Mouse (Mus musculus) gastrocnemius, postnatal 36 days (tissue): ENCODE results near the gene Stambpl1. TPM values are rescaled to one million over a fixed set of nuclear protein-coding genes. Genes with fewer than 3 reads are reported as not detected.
A peak's percentile ranks its signal among the peaks of the same experiment; 100 is the strongest.

ENCODE experiments used
- DNase-seq, 2 experiments: peaks; one replicate each; pipeline ENCODE4 v3.0.0; 2022
- intact Hi-C: fragments of 180-260 bp; cut with DNase I; formaldehyde crosslinking; loops from one replicate; pipeline ENCODE4 v1.15.1; 2025
- total RNA-seq, 2 experiments: library from RNA; stranded (reverse); gene quantifications; 2 replicates each; pipeline ENCODE4 v1.2.3; 2021

The Stambpl1 gene
- total RNA-seq, 2 experiments from 2014 or later = 0.79 TPM

DNA sequence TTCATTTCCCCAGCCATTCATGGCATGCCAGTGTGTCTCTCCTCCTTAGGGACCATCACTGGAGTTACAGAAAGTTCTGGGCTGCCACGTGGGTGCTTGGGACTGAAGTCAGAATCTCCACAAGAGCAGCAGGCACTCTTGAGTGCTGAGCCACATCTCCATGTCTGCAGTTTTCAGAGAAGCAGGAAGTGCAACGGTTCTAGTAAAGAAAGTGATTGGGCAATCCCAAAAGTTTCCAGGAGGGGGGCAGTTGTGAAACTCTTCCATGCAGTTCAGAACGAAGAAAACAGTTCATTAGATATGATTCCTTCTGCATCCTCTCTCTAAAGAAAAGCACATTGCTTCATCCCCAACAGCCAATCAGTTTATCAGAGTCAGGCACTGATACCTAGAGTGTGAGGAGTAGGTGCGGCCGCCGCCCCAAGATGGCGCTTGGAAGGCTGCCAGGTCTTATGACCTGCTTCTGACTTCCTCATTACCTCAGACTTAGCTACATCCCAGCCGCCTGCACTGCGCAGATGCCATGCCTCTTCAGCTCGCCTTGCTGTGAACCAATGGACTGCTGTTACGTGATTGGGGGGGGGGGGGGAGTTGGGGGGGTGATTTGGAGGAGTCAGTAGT is 78.2 kb downstream of the Stambpl1 start:
- intact Hi-C loops = no loop called here
- DNase-seq = no peak

DNA sequence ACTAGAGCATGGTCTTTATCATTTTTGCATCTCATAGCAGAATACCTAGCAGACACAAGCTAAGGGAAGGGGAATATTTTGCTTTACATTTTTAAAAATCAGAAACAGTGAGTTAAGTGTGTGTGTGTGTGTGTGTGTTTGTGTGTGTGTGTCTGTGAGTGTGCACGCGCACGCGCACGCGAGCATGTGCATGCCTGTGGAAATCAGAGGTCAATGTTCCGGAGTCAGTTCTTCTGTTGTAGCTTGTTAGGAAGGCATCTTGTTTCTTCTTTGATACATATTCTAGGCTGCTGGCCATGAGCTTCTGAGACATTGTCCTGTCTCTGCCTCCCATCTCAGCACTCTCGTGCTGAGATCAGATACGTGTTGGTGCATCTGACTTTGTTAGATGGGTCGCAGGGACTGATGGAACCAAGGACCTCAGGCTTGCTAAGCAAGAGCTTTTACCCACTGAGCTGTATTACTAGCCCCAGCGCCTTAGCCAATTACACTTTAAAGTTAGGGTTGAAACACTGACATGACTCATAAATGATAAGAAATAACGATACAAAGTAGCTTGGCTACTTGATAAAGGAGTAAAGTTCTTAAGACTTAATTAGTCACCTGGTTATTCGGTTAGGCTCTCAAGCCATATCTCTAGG is 78.9 kb downstream of the Stambpl1 start:
- intact Hi-C loops = no loop called here

DNA sequence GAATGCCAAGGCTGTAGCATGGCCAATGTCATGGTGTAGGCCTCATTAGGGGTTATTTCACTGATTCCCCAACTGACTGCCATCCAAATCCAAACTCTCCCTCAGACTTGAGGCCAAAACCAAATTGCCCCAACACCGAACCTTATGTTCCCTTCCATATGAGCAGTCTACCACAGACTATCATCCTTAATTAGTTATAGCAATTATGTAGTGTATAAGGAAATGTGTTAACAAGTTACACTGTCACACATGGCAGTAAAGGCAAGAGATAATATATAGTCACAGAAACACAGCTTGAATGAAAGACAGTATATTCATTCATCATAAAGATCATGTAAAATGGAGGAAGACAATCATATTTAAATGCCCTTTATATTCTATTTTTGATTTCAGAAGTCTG is 81.0 kb downstream of the Stambpl1 start:
- intact Hi-C loops = no loop called here

More for the DNA sequence above, 78.9 kb downstream of the Stambpl1 start:
- DNase-seq = no peak

DNA sequence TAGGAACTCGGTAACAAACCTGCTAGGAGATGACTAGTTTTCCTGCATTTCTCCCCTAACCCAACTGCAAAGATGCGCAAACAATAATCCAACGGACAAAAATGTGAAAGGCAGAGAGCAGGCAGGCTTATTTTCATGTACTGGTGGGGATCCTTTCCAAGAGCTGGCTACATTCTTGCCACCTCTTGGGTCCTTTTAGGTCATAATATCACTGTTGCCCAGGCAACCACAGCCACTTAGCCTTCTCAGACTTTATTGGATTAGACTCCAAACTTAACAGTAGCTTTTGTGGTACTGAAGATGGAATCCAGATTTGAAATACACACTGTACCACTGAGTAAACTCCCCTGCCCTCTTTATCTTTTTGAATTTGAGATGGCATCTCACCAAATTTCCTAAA is 86.0 kb downstream of the Stambpl1 start:
- intact Hi-C loops = no loop called here
- DNase-seq = no peak

More for the DNA sequence above, 81.0 kb downstream of the Stambpl1 start:
- DNase-seq = no peak

DNA sequence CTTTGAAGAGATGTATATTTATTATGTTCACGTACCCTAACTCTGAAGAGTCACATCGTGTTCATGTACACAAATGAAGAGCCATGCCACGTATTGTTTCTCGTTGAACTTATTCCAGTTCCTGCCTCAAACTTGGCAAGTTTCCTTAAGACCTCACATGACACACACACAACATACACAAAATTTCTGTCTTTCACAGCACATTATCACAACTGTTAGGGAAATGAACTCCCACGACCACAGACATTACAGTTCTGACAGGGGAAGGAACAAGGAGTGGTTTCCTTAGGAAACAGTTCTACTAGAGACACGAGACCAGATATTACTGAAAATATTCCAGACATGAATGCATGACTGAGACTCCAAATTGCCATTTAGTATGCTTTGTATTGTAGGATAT is 91.6 kb downstream of the Stambpl1 start:
- DNase-seq = no peak

DNA sequence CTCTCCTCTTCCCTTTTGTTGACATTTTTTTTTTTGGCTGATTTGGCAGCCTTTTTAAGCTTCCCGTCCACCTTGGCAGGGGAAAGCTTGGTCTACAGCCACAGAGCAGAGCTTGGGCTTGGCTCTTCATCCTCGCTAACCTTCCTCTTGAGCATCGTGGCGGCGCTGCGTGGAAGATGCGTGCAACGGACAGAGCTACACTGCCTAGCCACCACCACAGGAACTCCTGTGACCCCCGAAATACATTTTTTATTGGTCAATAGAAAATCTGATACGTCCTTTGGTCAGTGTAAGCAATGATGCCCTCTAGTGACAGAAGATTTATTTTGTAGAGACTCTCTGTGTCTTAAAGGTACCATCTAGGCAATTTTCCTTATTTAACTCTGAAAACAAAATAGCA is 92.4 kb downstream of the Stambpl1 start:
- intact Hi-C loops = loop anchor here (2.0 kb wide), 1 partner anchor 42 kb away; no protein-coding TSS in a partner anchor
- peak in 1 of 2 experiments; percentile 26 for DNase-seq

More for the DNA sequence above, 91.6 kb downstream of the Stambpl1 start:
- intact Hi-C loops = loop anchor here (2.0 kb wide), 1 partner anchor 41 kb away; no protein-coding TSS in a partner anchor

DNA sequence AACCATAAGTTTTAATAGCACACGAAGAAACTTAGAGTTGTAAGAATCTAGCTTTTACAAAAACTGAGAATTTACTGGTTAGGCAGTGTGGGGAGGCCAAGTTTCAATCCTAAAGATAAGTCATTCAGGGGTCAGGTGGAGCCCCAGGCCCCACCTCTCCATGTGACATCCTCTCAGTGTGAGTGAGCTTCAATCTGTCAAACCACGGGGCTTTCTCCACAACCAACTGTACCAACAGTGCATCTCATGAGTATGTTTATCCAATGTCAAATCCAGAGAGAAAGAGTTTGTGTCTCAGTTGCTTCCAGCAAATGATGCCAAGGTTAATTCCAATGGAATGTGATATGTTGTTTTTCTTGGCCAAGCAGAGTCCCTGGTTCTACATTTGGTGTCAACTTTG is 92.8 kb downstream of the Stambpl1 start:
- intact Hi-C loops = loop anchor here (2.0 kb wide), 1 partner anchor 42 kb away; no protein-coding TSS in a partner anchor
- DNase-seq = no peak

DNA sequence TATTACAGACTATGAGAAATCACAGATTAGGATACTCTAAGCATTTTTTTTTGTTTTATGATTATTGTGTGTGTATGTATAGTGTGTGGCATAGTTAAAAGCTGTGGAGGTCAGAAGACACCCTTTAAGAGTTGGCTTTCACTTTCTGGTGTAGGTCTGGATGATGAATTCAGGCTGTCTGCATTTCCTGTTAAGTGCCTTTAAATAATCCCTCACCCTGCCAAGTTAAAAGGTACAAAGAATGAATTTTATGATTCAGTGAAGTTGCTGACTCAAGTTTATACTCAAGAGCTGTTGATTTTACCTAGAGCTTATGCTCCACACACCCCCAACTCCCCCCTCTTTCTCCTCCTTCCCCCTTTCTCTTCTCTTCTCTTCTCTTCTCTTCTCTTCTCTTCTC is 95.2 kb downstream of the Stambpl1 start:
- intact Hi-C loops = no loop called here
- DNase-seq = no peak

DNA sequence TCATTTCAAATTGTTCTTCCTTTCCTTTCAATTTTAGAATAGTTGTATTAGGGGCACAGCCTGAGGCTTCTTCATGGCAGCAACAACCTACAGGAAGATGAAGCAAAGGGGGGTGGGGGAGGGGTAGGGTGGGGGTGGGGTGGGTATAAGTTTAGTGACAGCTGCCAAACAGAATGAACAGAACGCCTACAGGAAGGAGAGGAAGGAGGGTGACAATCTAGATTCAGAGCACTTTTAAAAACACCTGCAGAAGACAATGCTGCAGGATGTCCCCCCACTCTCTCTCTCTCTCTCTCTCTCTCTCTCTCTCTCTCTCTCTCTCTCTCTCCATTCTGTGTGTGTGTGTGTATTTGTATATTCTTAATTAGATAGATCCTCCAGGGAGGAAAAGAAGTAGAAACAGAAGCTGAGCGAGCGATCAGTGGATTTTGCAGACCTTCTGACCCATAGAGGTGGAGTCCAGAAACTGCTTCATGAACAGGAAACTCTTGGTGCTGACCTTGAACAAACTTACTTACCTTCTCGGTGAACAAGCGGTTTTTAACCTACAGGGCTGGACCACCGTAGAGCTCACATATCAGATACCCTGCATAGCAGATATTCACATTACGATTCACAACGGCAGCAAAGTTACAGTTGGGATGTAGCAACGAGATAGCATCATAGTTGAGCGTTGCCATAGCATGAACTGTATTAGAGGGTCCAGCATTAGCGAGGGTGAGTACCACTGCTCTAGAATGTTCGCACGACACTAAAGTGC is 95.8 kb downstream of the Stambpl1 start:
- DNase-seq = no peak
- intact Hi-C loops = no loop called here

DNA sequence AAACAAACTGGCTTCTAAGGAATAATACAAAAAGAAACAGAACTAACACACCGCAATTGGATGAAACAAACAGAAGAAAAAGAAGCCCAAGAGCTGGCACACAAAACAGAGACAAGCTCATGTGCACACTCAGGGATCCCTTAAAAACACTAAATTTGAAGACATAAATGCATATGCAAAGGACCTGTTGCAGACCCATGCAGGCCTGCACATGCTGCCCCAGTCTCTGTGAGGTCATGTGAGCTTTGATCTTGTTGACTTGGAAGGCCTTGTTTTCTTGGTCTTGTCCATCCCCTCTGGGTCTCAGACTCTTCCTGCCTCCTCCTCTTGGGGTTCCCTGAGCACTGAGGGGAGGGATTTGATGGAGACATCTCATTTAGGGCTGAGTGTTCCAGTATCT is 96.7 kb downstream of the Stambpl1 start:
- intact Hi-C loops = no loop called here
- no peak for DNase-seq

Other genes starting within 250 kb of the Stambpl1 start
- not detected for gene Lipf, start 231.0 kb upstream of the Stambpl1 start, total RNA-seq
- not detected for gene Lipk, start 183.9 kb upstream of the Stambpl1 start, total RNA-seq
- gene Lipn, start 124.9 kb upstream of the Stambpl1 start, total RNA-seq = not detected
- not detected for gene Lipm, start 91.3 kb upstream of the Stambpl1 start, total RNA-seq
- not detected for gene Ankrd22, start 26.2 kb upstream of the Stambpl1 start, total RNA-seq
- gene Acta2, start 63.4 kb downstream of the Stambpl1 start, total RNA-seq = 10 to 100 TPM; 38.5 to 49.4 TPM
- gene Fas, start 98.4 kb downstream of the Stambpl1 start, total RNA-seq = 1 to 10 TPM; 4.6 to 5.0 TPM